Mouse (Mus musculus) CH12.LX (cell line): Measurements from ENCODE around the gene Abi3bp. TPM values are rescaled to one million over a fixed set of nuclear protein-coding genes. Genes with fewer than 3 reads are reported as not detected.

Source experiments
- DNase-seq: peaks from one replicate; pipeline ENCODE4 v3.0.0-alpha.2; 2013; ENCODE audit errors: extremely low read depth
- H3K27ac ChIP-seq: 2 replicates; pipeline ENCODE4 v1.5.1; 2012; ENCODE audit warnings: low read depth, mild to moderate bottlenecking, control low read depth, moderate library complexity; ENCODE audit not compliant: insufficient read depth
- H3K27me3 ChIP-seq: replicated peaks from 2 replicates; pipeline ENCODE3; 2012; ENCODE audit warnings: inconsistent platforms
- H3K36me3 ChIP-seq, 2 experiments: replicated peaks in 1 of 2; 2 replicates each; pipeline versions ENCODE3 to v1.6.1; 2012; ENCODE audit warnings: inconsistent platforms in 1 of 2, low read length in 1 of 2, mild to moderate bottlenecking in 1 of 2, mixed read lengths in 1 of 2, moderate library complexity in 1 of 2; ENCODE audit not compliant: control insufficient read depth in 1 of 2, insufficient read depth in 1 of 2
- H3K4me1 ChIP-seq, 2 experiments: 2 replicates each; pipeline ENCODE4 v1.6.1; 2012; ENCODE audit warnings: inconsistent platforms in 1 of 2, moderate library complexity in 1 of 2; ENCODE audit not compliant: insufficient read depth in 2 of 2, control insufficient read depth in 1 of 2
- H3K4me2 ChIP-seq: 2 replicates; pipeline ENCODE4 v1.6.1; 2012; ENCODE audit warnings: low read depth, mild to moderate bottlenecking, control low read depth; ENCODE audit not compliant: poor library complexity, insufficient read depth, severe bottlenecking
- H3K4me3 ChIP-seq, 3 experiments: fragments of 150-350 bp in 1 of 3; sonication (generic) in 1 of 3; replicated peaks in 1 of 3; 2 replicates each; pipeline versions ENCODE3 to v1.5.1; 2011 to 2012; ENCODE audit warnings: low read depth in 2 of 3, low read length in 2 of 3, mild to moderate bottlenecking in 2 of 3, moderate library complexity in 2 of 3, control low read depth in 1 of 3, improper control_type of control experiment in 1 of 3, inconsistent platforms in 1 of 3, mixed read lengths in 1 of 3; ENCODE audit not compliant: poor library complexity in 1 of 3
- H3K79me2 ChIP-seq: replicated peaks from 2 replicates; pipeline ENCODE4 v1.6.1; 2012; ENCODE audit warnings: mild to moderate bottlenecking, moderate library complexity; ENCODE audit not compliant: control insufficient read depth, poor library complexity, insufficient read depth, severe bottlenecking; ENCODE audit errors: extremely low read depth
- H3K9ac ChIP-seq: 2 replicates; pipeline ENCODE4 v1.6.1; 2012; ENCODE audit warnings: low read depth, mild to moderate bottlenecking, control low read depth, moderate library complexity; ENCODE audit not compliant: insufficient read depth
- H3K9me3 ChIP-seq: replicated peaks from 2 replicates; pipeline ENCODE3; 2012; ENCODE audit warnings: low read length, inconsistent platforms, mixed read lengths
- BHLHE40 ChIP-seq: IDR thresholded peaks from 2 replicates; pipeline ENCODE4 v1.6.1; 2011; ENCODE audit warnings: mild to moderate bottlenecking, low read depth, low read length, improper control_type of control experiment
- CTCF ChIP-seq, 2 experiments: IDR thresholded peaks in 1 of 2; conservative IDR thresholded peaks in 1 of 2; 2 replicates each; pipeline ENCODE4 v1.5.1; 2011 to 2012; ENCODE audit warnings: low read depth in 2 of 2, low read length in 2 of 2, improper control_type of control experiment in 1 of 2, inconsistent platforms in 1 of 2, mild to moderate bottlenecking in 1 of 2, moderate library complexity in 1 of 2
- E2F4 ChIP-seq: IDR thresholded peaks from 2 replicates; pipeline ENCODE4 v1.6.1; 2011; ENCODE audit warnings: low read depth, low read length, improper control_type of control experiment; ENCODE audit not compliant: insufficient replicate concordance
- ELF1 ChIP-seq: IDR thresholded peaks from 2 replicates; pipeline ENCODE4 v1.6.1; 2014; ENCODE audit warnings: low read depth, mild to moderate bottlenecking, inconsistent platforms, low read length, improper control_type of control experiment
- EP300 ChIP-seq: IDR thresholded peaks from 2 replicates; pipeline ENCODE4 v1.6.1; 2011; ENCODE audit warnings: low read length, improper control_type of control experiment
- GABPA ChIP-seq: IDR thresholded peaks from 2 replicates; pipeline ENCODE4 v1.6.1; 2012; ENCODE audit warnings: low read depth, low read length, improper control_type of control experiment, inconsistent platforms; ENCODE audit not compliant: insufficient replicate concordance
- HCFC1 ChIP-seq: IDR thresholded peaks from 2 replicates; pipeline ENCODE4 v1.6.1; 2012; ENCODE audit warnings: low read depth, mild to moderate bottlenecking, inconsistent platforms, low read length, improper control_type of control experiment
- IRF4 ChIP-seq: IDR thresholded peaks from 2 replicates; pipeline ENCODE4 v1.6.1; 2014; ENCODE audit warnings: low read depth, mild to moderate bottlenecking, inconsistent platforms, low read length, improper control_type of control experiment
- MAFK ChIP-seq: IDR thresholded peaks from 2 replicates; pipeline ENCODE4 v1.6.1; 2011; ENCODE audit warnings: low read length, improper control_type of control experiment; ENCODE audit not compliant: insufficient replicate concordance
- MAX ChIP-seq: IDR thresholded peaks from 2 replicates; pipeline ENCODE4 v1.6.1; 2011; ENCODE audit warnings: low read length, improper control_type of control experiment
- MAZ ChIP-seq: IDR thresholded peaks from 2 replicates; pipeline ENCODE4 v1.6.1; 2012; ENCODE audit warnings: low read depth, mild to moderate bottlenecking, inconsistent platforms, low read length, improper control_type of control experiment, moderate library complexity
- MEF2A ChIP-seq: IDR thresholded peaks from 2 replicates; pipeline ENCODE4 v1.6.1; 2014; ENCODE audit warnings: low read depth, mild to moderate bottlenecking, inconsistent platforms, low read length, improper control_type of control experiment, borderline replicate concordance
- NRF1 ChIP-seq: IDR thresholded peaks from 2 replicates; pipeline ENCODE4 v1.6.1; 2014; ENCODE audit warnings: low read depth, mild to moderate bottlenecking, inconsistent platforms, low read length, improper control_type of control experiment, moderate library complexity
- PAX5 ChIP-seq: IDR thresholded peaks from 2 replicates; pipeline ENCODE4 v1.6.1; 2012; ENCODE audit warnings: low read length, inconsistent platforms, mixed read lengths
- POLR2AphosphoS2 ChIP-seq: IDR thresholded peaks from 2 replicates; pipeline ENCODE4 v1.6.1; 2011; ENCODE audit warnings: low read depth, low read length, improper control_type of control experiment
- RAD21 ChIP-seq: IDR thresholded peaks from 2 replicates; pipeline ENCODE4 v1.6.1; 2011; ENCODE audit warnings: low read depth, mild to moderate bottlenecking, low read length, improper control_type of control experiment, moderate library complexity
- RCOR1 ChIP-seq: conservative IDR thresholded peaks from 2 replicates; pipeline ENCODE4 v1.6.1; 2012; ENCODE audit warnings: low read depth, mild to moderate bottlenecking, inconsistent platforms, low read length, improper control_type of control experiment
- SIN3A ChIP-seq: IDR thresholded peaks from 2 replicates; pipeline ENCODE4 v1.6.1; 2012; ENCODE audit warnings: low read length, improper control_type of control experiment, inconsistent platforms
- SMC3 ChIP-seq: IDR thresholded peaks from 2 replicates; pipeline ENCODE4 v1.6.1; 2011; ENCODE audit warnings: low read depth, low read length, improper control_type of control experiment
- TBP ChIP-seq: conservative IDR thresholded peaks from 2 replicates; pipeline ENCODE4 v1.6.1; 2011; ENCODE audit warnings: low read depth, low read length, improper control_type of control experiment
- USF2 ChIP-seq: conservative IDR thresholded peaks from 2 replicates; pipeline ENCODE4 v1.6.1; 2011; ENCODE audit warnings: low read depth, low read length, improper control_type of control experiment
- dilution Hi-C: fragments of 300-500 bp; cut with MboI; formaldehyde crosslinking; loops from 2 replicates; pipeline ENCODE4 v1.14.3; 2020; ENCODE audit warnings: low sequenced_read_pairs; ENCODE audit not compliant: extremely low pct_unique_long_range_greater_than_20kb, extremely low pct_ligation_motif_present
- in situ Hi-C: fragments of 300-500 bp; cut with MboI; formaldehyde crosslinking; loops from 3 replicates; pipeline ENCODE4 v1.14.3; 2019; ENCODE audit warnings: low sequenced_read_pairs, low pct_ligation_motif_present, low pct_unique_long_range_greater_than_20kb, mixed read lengths
- polyA plus RNA-seq: library from polyadenylated mRNA; unstranded; fragments of >175 nt; gene quantifications from 2 replicates; pipeline ENCODE4 v1.2.1, GENCODE M21; 2012; ENCODE audit warnings: low read depth; ENCODE audit not compliant: insufficient read length
- total RNA-seq, 2 experiments: library from RNA; depleted of rRNA; stranded (reverse); fragments of 300-350 nt in 1 of 2; fragments of >200 nt in 1 of 2; gene quantifications; 2 replicates each; pipeline ENCODE4 v1.2.3; 2012 to 2014

The Abi3bp gene
- total and polyA plus RNA-seq, 3 experiments, result 0.13 TPM; not detected in 2

- in situ Hi-C loops (no loop called here), dilution Hi-C loops (no loop called here)
- Histone ChIP-seq H3K9me3 (no peaks in the 10 kb centered on the region), H3K9ac (no peak overlapping the region), H3K36me3 (peaks cover 5 to 21% of the 10 kb centered on the region in 2 experiments), H3K27ac (no peak overlapping the region), H3K4me3 (no peak overlapping the region), H3K4me2 (no peak overlapping the region), H3K79me2 (no peaks in the 10 kb centered on the region), H3K27me3 (no peaks in the 10 kb centered on the region), H3K4me1 (peaks cover 0 to 5% of the 10 kb centered on the region in 2 experiments; a peak in 2 of 4 replicates)
- no peak for TF ChIP-seq TBP
- TF ChIP-seq GABPA, result no peak
- no peak for TF ChIP-seq E2F4
- TF ChIP-seq RCOR1, result no peak
- TF ChIP-seq ELF1, result no peak
- TF ChIP-seq EP300, result no peak
- no peak for TF ChIP-seq BHLHE40
- TF ChIP-seq PAX5, result no peak
- TF ChIP-seq MAX, result no peak
- no peak for TF ChIP-seq CTCF (conservative IDR thresholded peaks at IDR 0.05 in 1 of 2, IDR thresholded peaks at IDR 0.05 in 1 of 2; ENCODE audit: low read depth in 2 of 2, low read length in 2 of 2)
- no peak for TF ChIP-seq POLR2AphosphoS2
- TF ChIP-seq HCFC1, result no peak
- no peak for TF ChIP-seq IRF4
- TF ChIP-seq USF2, result no peak
- no peak for TF ChIP-seq MEF2A
- no peak for DNase-seq
These were observed 203.4 kb downstream of the Abi3bp start for GRCm38 (mm10) chr16:56681010-56681645.

GRCm38 (mm10) chr16:56686747-56687146 lies 209.1 kb downstream of the Abi3bp start:
- Histone ChIP-seq H3K4me2 (no peak overlapping the region), H3K4me1 (no peaks in the 10 kb centered on the region), H3K27ac (no peak overlapping the region), H3K9me3 (no peaks in the 10 kb centered on the region), H3K79me2 (no peaks in the 10 kb centered on the region), H3K4me3 (no peak overlapping the region), H3K36me3 (peaks cover 12 to 62% of the 10 kb centered on the region in 2 experiments), H3K9ac (no peak overlapping the region), H3K27me3 (no peaks in the 10 kb centered on the region)
- in situ Hi-C loops, result no loop called here
- no peak for DNase-seq
- dilution Hi-C loops, result no loop called here
- TF ChIP-seq MAFK (no peak), SMC3 (no peak), SIN3A (no peak), MAZ (no peak), RAD21 (no peak), NRF1 (no peak), HCFC1 (no peak)
